In the genomic region with DNA sequence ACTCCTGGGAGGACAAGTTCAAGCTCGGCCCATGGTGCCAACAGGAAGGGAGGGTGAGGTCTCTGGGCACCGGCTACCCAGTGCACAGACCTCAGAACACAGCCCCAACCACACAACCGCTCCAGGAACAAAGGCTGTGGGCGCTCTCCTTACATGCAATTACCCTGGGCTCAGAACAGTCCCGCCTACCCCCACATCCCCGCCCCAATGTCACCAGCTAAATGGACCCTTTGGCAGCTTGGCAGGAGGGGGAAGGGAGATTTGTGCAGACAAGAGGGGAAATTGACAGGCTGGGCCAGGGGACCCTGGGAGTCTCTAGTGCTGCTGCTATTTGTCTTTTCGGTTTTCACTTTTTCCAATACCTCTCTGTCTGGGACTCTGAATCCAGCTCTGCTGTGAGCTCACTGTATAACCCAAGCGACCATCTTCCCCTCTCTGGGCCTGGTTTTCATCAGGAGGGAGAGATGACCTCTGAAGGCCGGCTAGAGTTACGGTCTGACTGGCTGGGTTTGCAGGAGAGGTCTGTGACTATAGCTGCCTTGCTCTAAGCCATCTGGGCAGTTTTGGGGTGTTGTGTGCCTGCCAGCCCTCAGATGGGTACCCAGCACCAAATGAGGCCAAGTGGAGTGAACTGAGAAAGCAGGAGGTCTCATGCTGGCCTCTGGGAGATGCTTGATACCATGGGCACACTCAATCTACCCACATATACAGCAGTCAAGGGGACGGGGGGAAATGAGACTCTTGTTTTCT, we compare ENCODE assay signal across 11 mouse cellular contexts. TPM values are rescaled to one million over a fixed set of nuclear protein-coding genes. Genes with fewer than 3 reads are reported as not detected.
DNase-seq lines count a peak whose midpoint lies in the region; ATAC-seq lines count a peak whose summit lies in the region.
"Had no signal": no experiment of that assay in that cellular context is flagged by ENCODE, and none has a peak within 500 bp of the region (broad histone marks: within the 10 kb centered on the region; RNA-seq: fewer than 3 reads in every experiment).

No protein-coding gene starts in this region.

- no peaks in the 10 kb centered on the region for H3K9me3 ChIP-seq in embryonic facial prominence, embryonic 14.5 days (ENCODE audit: control insufficient read depth, low read length)
- no peaks in the 10 kb centered on the region for H3K9me3 ChIP-seq in hindbrain, embryonic 13.5 days
- no peaks in the 10 kb centered on the region for H3K9me3 ChIP-seq in midbrain, embryonic 16.5 days (replicated peaks; ENCODE audit: control insufficient read depth, low read length, poor library complexity, severe bottlenecking)
- H3K9me3 ChIP-seq in heart, embryonic 12.5 days (replicated peaks) = no peaks in the 10 kb centered on the region

- 0 out of 2 replicates have a peak, but pooled peaks have one; percentile 48 for ATAC-seq in embryonic facial prominence, embryonic 14.5 days (ENCODE audit: low read depth)
- ATAC-seq in hindbrain, embryonic 13.5 days (ENCODE audit: low FRiP score) = peak; percentile 67
- ATAC-seq in midbrain, embryonic 16.5 days = peak; percentile 50; the same call in 1 of the 2 replicates
- no peak for ATAC-seq in erythroblast, adult 5-6 weeks (replicated peaks; ENCODE audit: low FRiP score, poor library complexity, severe bottlenecking)
- ATAC-seq in heart, embryonic 12.5 days (ENCODE audit: insufficient number of reproducible peaks, low FRiP score) = no peak
- ATAC-seq: intestine, embryonic 16.5 days had no signal

- H3K27me3 ChIP-seq in embryonic facial prominence, embryonic 14.5 days (replicated peaks; ENCODE audit: control insufficient read depth, insufficient read depth, low read length) = no peaks in the 10 kb centered on the region
- H3K27me3 ChIP-seq in hindbrain, embryonic 13.5 days = no peaks in the 10 kb centered on the region
- H3K27me3 ChIP-seq in midbrain, embryonic 16.5 days (ENCODE audit: control insufficient read depth, insufficient read depth, low read depth, low read length) = no peaks in the 10 kb centered on the region
- no peaks in the 10 kb centered on the region for H3K27me3 ChIP-seq in heart, embryonic 12.5 days (replicated peaks)

- DNase-seq in embryo, embryonic 11 days = peak; percentile 60
- DNase-seq in embryonic facial prominence, embryonic 14.5 days (ENCODE audit: low spot score) = peak; percentile 52
- no peak for DNase-seq in adrenal gland, postnatal 4 days (ENCODE audit: low spot score in 2 of 2)
- DNase-seq: cerebellum, adult 9-11 months; lung, embryonic 14.5 days; thymus, postnatal 36 days had no signal

- no peaks in the 10 kb centered on the region for H3K36me3 ChIP-seq in embryonic facial prominence, embryonic 14.5 days (ENCODE audit: control insufficient read depth, insufficient read depth, low read length)
- H3K36me3 ChIP-seq in hindbrain, embryonic 13.5 days = no peaks in the 10 kb centered on the region
- no peaks in the 10 kb centered on the region for H3K36me3 ChIP-seq in midbrain, embryonic 16.5 days (ENCODE audit: control insufficient read depth, insufficient read depth, low read length)
- H3K36me3 ChIP-seq in heart, embryonic 12.5 days = peaks cover 25% of the 10 kb centered on the region

- H3K4me1 ChIP-seq in embryonic facial prominence, embryonic 14.5 days (ENCODE audit: control insufficient read depth, insufficient read depth, low read length) = 0 out of 2 replicates have a peak, but pooled peaks cover 9% of the 10 kb centered on the region
- H3K4me1 ChIP-seq in hindbrain, embryonic 13.5 days (replicated peaks) = peaks cover 67% of the 10 kb centered on the region
- H3K4me1 ChIP-seq in midbrain, embryonic 16.5 days (ENCODE audit: control insufficient read depth, insufficient read depth, low read length) = peaks cover 21% of the 10 kb centered on the region
- peaks cover 25% of the 10 kb centered on the region for H3K4me1 ChIP-seq in heart, embryonic 12.5 days (replicated peaks)

- H3K27ac ChIP-seq in embryonic facial prominence, embryonic 14.5 days (replicated peaks; ENCODE audit: low read depth, low read length) = no peak overlapping the region
- H3K27ac ChIP-seq in hindbrain, embryonic 13.5 days = peak overlapping the region; percentile 63
- H3K27ac ChIP-seq in midbrain, embryonic 16.5 days (ENCODE audit: low read length) = no peak overlapping the region
- no peak overlapping the region for H3K27ac ChIP-seq in heart, embryonic 12.5 days (ENCODE audit: poor library complexity, severe bottlenecking)

- 35% methylated on average over 9 of the region's 11 CpGs for WGBS in embryonic facial prominence, embryonic 14.5 days
- 39% methylated on average over 11 of the region's 11 CpGs for WGBS in hindbrain, embryonic 13.5 days
- 34% methylated on average over 11 of the region's 11 CpGs for WGBS in midbrain, embryonic 16.5 days
- 49% methylated on average over 11 of the region's 11 CpGs for WGBS in heart, embryonic 12.5 days

- no peak overlapping the region for H3K4me3 ChIP-seq in embryonic facial prominence, embryonic 14.5 days (ENCODE audit: low read depth, low read length)
- H3K4me3 ChIP-seq in hindbrain, embryonic 13.5 days = no peak overlapping the region
- no peak overlapping the region for H3K4me3 ChIP-seq in midbrain, embryonic 16.5 days (ENCODE audit: low read depth, low read length)
- no peak overlapping the region for H3K4me3 ChIP-seq in heart, embryonic 12.5 days

- no peak overlapping the region for H3K9ac ChIP-seq in embryonic facial prominence, embryonic 14.5 days (ENCODE audit: low read depth, low read length)
- no peak overlapping the region for H3K9ac ChIP-seq in hindbrain, embryonic 13.5 days
- 0 out of 2 replicates have a peak overlapping the region, but pooled peaks have one; percentile 5 for H3K9ac ChIP-seq in midbrain, embryonic 16.5 days (ENCODE audit: low read depth, low read length)
- H3K9ac ChIP-seq in heart, embryonic 12.5 days = no peak overlapping the region
- H3K9ac ChIP-seq: lung, embryonic 14.5 days had no signal

- no peak overlapping the region for H3K4me2 ChIP-seq in embryonic facial prominence, embryonic 14.5 days (ENCODE audit: low read depth, low read length)
- no peak overlapping the region for H3K4me2 ChIP-seq in hindbrain, embryonic 13.5 days
- no peak overlapping the region for H3K4me2 ChIP-seq in midbrain, embryonic 16.5 days (ENCODE audit: low read length)
- H3K4me2 ChIP-seq in heart, embryonic 12.5 days = no peak overlapping the region
- H3K4me2 ChIP-seq: lung, embryonic 14.5 days had no signal

RNA-seq across cellular contexts. Expression of a gene that starts 3.8 kb away (rescaled TPM):
- 16.7 and 18.0 TPM in 2 replicates for polyA plus RNA-seq in embryonic facial prominence, embryonic 14.5 days (2014; fragmentation: Nextera tagmentation; extraction: Ambion mirVana)
- 42.3 and 42.6 TPM in 2 replicates for polyA plus RNA-seq in hindbrain, embryonic 13.5 days (2015; fragmentation: Nextera tagmentation; extraction: Ambion mirVana)
- 53.9 and 57.1 TPM in 2 replicates for polyA plus RNA-seq in midbrain, embryonic 16.5 days (2015; fragmentation: Nextera tagmentation; extraction: Ambion mirVana)
- total RNA-seq in erythroblast, adult 5-6 weeks (2015; ENCODE audit: low replicate concordance) = 1.5 and 1.7 TPM in 2 replicates
- 0.77 and 1.4 TPM in 2 replicates for total RNA-seq in erythroblast, adult 5-6 weeks (2017; ENCODE audit: low replicate concordance)
- 10 to 100 TPM; 37.2 to 41.6 TPM for total RNA-seq in adrenal gland, postnatal 4 days (2021)
- polyA plus RNA-seq in heart, embryonic 12.5 days (2016; fragmentation: Nextera tagmentation; extraction: Ambion mirVana) = 38.9 and 45.1 TPM in 2 replicates

Comparison
In these comparisons a context has a peak if more than half of its experiments do, and no peak if none do; other contexts are left out.
1. DNase-seq: peak in embryo, embryonic 11 days (single experiment) and embryonic facial prominence, embryonic 14.5 days (single experiment); none in adrenal gland, postnatal 4 days (0 of 2).
2. ATAC-seq: peak in embryonic facial prominence, embryonic 14.5 days (single experiment), hindbrain, embryonic 13.5 days (single experiment) and midbrain, embryonic 16.5 days (single experiment); none in erythroblast, adult 5-6 weeks (single experiment) and heart, embryonic 12.5 days (single experiment).